Mouse (Mus musculus): ENCODE measurements around the gene Rab1b.

GRCm38 (mm10) chr19:5067040-5067799 is 39.7 kb downstream of the Rab1b start:
- TF ChIP-seq CTCF (IDR thresholded peaks at IDR 0.05; ENCODE audit: low read depth) (no peak), EP300 (IDR thresholded peaks at IDR 0.05; ENCODE audit: low read depth) (no peak)

Data from liver, postnatal 0 days (tissue).